Mouse (Mus musculus): ENCODE measurements around the gene Lbx1. TPM values are rescaled to one million over a fixed set of nuclear protein-coding genes. Genes with fewer than 3 reads are reported as not detected.

Lbx1 gene
- polyA plus RNA-seq, 1 experiment from 2014 or later: not detected

GRCm38 (mm10) chr19:45243918-45244700 lies 8.5 kb upstream of the Lbx1 start:
- WGBS (ENCODE audit: insufficient replicate concordance): 4% methylated on average over 29 of the region's 29 CpGs
- ATAC-seq (ENCODE audit: low read depth): no peak
- Histone ChIP-seq H3K27ac (ENCODE audit: low read length) (no peak overlapping the region), H3K4me1 (ENCODE audit: control insufficient read depth, low read depth, low read length) (no peaks in the 10 kb centered on the region), H3K9ac (ENCODE audit: low read depth, low read length) (no peak overlapping the region), H3K9me3 (replicated peaks; ENCODE audit: control insufficient read depth, low read length) (no peaks in the 10 kb centered on the region), H3K27me3 (ENCODE audit: control insufficient read depth, insufficient read depth, low read depth, low read length) (peaks cover 67% of the 10 kb centered on the region), H3K4me3 (ENCODE audit: low read depth, low read length) (no peak overlapping the region), H3K4me2 (ENCODE audit: low read depth, low read length) (no peak overlapping the region), H3K36me3 (ENCODE audit: control insufficient read depth, insufficient read depth) (no peaks in the 10 kb centered on the region)

GRCm38 (mm10) chr19:45243264-45243602 lies 7.6 kb upstream of the Lbx1 start:
- Histone ChIP-seq H3K4me2 (ENCODE audit: low read depth, low read length) (no peak overlapping the region), H3K4me3 (ENCODE audit: low read depth, low read length) (no peak overlapping the region), H3K27me3 (ENCODE audit: control insufficient read depth, insufficient read depth, low read depth, low read length) (peaks cover 75% of the 10 kb centered on the region), H3K27ac (ENCODE audit: low read length) (no peak overlapping the region), H3K9me3 (replicated peaks; ENCODE audit: control insufficient read depth, low read length) (no peaks in the 10 kb centered on the region), H3K36me3 (ENCODE audit: control insufficient read depth, insufficient read depth) (no peaks in the 10 kb centered on the region), H3K4me1 (ENCODE audit: control insufficient read depth, low read depth, low read length) (no peaks in the 10 kb centered on the region), H3K9ac (ENCODE audit: low read depth, low read length) (no peak overlapping the region)
- 5% methylated on average over 5 of the region's 5 CpGs for WGBS (ENCODE audit: insufficient replicate concordance)
- no peak for ATAC-seq (ENCODE audit: low read depth)

GRCm38 (mm10) chr19:45242348-45243263 lies 7.0 kb upstream of the Lbx1 start:
- no peak for ATAC-seq (ENCODE audit: low read depth)
- Histone ChIP-seq H3K4me2 (ENCODE audit: low read depth, low read length) (no peak overlapping the region), H3K4me1 (ENCODE audit: control insufficient read depth, low read depth, low read length) (no peaks in the 10 kb centered on the region), H3K4me3 (ENCODE audit: low read depth, low read length) (no peak overlapping the region), H3K9ac (ENCODE audit: low read depth, low read length) (no peak overlapping the region), H3K27me3 (ENCODE audit: control insufficient read depth, insufficient read depth, low read depth, low read length) (peaks cover 82% of the 10 kb centered on the region), H3K9me3 (replicated peaks; ENCODE audit: control insufficient read depth, low read length) (no peaks in the 10 kb centered on the region), H3K27ac (ENCODE audit: low read length) (no peak overlapping the region), H3K36me3 (ENCODE audit: control insufficient read depth, insufficient read depth) (no peaks in the 10 kb centered on the region)
- WGBS (ENCODE audit: insufficient replicate concordance): 4% methylated on average over 23 of the region's 23 CpGs

GRCm38 (mm10) chr19:45242017-45242347 lies 6.4 kb upstream of the Lbx1 start:
- no peaks in the 10 kb centered on the region for H3K36me3 ChIP-seq (ENCODE audit: control insufficient read depth, insufficient read depth)
- no peak overlapping the region for H3K4me3 ChIP-seq (ENCODE audit: low read depth, low read length)
- 15% methylated on average over 4 of the region's 4 CpGs for WGBS (ENCODE audit: insufficient replicate concordance)
- H3K9me3 ChIP-seq (replicated peaks; ENCODE audit: control insufficient read depth, low read length): no peaks in the 10 kb centered on the region
- no peak overlapping the region for H3K4me2 ChIP-seq (ENCODE audit: low read depth, low read length)
- H3K27me3 ChIP-seq (ENCODE audit: control insufficient read depth, insufficient read depth, low read depth, low read length): peaks cover 88% of the 10 kb centered on the region
- no peak for ATAC-seq (ENCODE audit: low read depth)
- no peak overlapping the region for H3K9ac ChIP-seq (ENCODE audit: low read depth, low read length)
- H3K4me1 ChIP-seq (ENCODE audit: control insufficient read depth, low read depth, low read length): no peaks in the 10 kb centered on the region
- H3K27ac ChIP-seq (ENCODE audit: low read length): no peak overlapping the region

GRCm38 (mm10) chr19:45240026-45240425 lies 4.4 kb upstream of the Lbx1 start:
- ATAC-seq (ENCODE audit: low read depth): no peak
- peaks cover 99% of the 10 kb centered on the region for H3K27me3 ChIP-seq (ENCODE audit: control insufficient read depth, insufficient read depth, low read depth, low read length)

GRCm38 (mm10) chr19:45239191-45239590 lies 3.6 kb upstream of the Lbx1 start:
- ATAC-seq (ENCODE audit: low read depth): no peak
- H3K9me3 ChIP-seq (replicated peaks; ENCODE audit: control insufficient read depth, low read length): no peaks in the 10 kb centered on the region
- no peak overlapping the region for H3K4me2 ChIP-seq (ENCODE audit: low read depth, low read length)
- peaks cover 4% of the 10 kb centered on the region for H3K4me1 ChIP-seq (ENCODE audit: control insufficient read depth, low read depth, low read length)
- H3K4me3 ChIP-seq (ENCODE audit: low read depth, low read length): no peak overlapping the region
- no peaks in the 10 kb centered on the region for H3K36me3 ChIP-seq (ENCODE audit: control insufficient read depth, insufficient read depth)
- WGBS (ENCODE audit: insufficient replicate concordance): 29% methylated on average over 1 of the region's 1 CpGs
- H3K27ac ChIP-seq (ENCODE audit: low read length): no peak overlapping the region
- no peak overlapping the region for H3K9ac ChIP-seq (ENCODE audit: low read depth, low read length)
- peaks cover 99% of the 10 kb centered on the region for H3K27me3 ChIP-seq (ENCODE audit: control insufficient read depth, insufficient read depth, low read depth, low read length)

More at GRCm38 (mm10) chr19:45240026-45240425, 4.4 kb upstream of the Lbx1 start:
- no peak overlapping the region for H3K9ac ChIP-seq (ENCODE audit: low read depth, low read length)
- H3K4me2 ChIP-seq (ENCODE audit: low read depth, low read length): no peak overlapping the region
- 7% methylated on average over 2 of the region's 2 CpGs for WGBS (ENCODE audit: insufficient replicate concordance)
- no peak overlapping the region for H3K27ac ChIP-seq (ENCODE audit: low read length)
- H3K36me3 ChIP-seq (ENCODE audit: control insufficient read depth, insufficient read depth): no peaks in the 10 kb centered on the region
- H3K4me1 ChIP-seq (ENCODE audit: control insufficient read depth, low read depth, low read length): peaks cover 4% of the 10 kb centered on the region
- H3K9me3 ChIP-seq (replicated peaks; ENCODE audit: control insufficient read depth, low read length): no peaks in the 10 kb centered on the region
- H3K4me3 ChIP-seq (ENCODE audit: low read depth, low read length): no peak overlapping the region

- WGBS (ENCODE audit: insufficient replicate concordance): 14% methylated on average over 3 of the region's 3 CpGs
These were observed 2.1 kb upstream of the Lbx1 start for GRCm38 (mm10) chr19:45237665-45238209.

GRCm38 (mm10) chr19:45237099-45237498 lies 1.5 kb upstream of the Lbx1 start:
- no peak for ATAC-seq (ENCODE audit: low read depth)
- Histone ChIP-seq H3K4me2 (ENCODE audit: low read depth, low read length) (no peak overlapping the region), H3K27me3 (ENCODE audit: control insufficient read depth, insufficient read depth, low read depth, low read length) (peaks cover 99% of the 10 kb centered on the region), H3K4me1 (ENCODE audit: control insufficient read depth, low read depth, low read length) (peaks cover 4% of the 10 kb centered on the region), H3K36me3 (ENCODE audit: control insufficient read depth, insufficient read depth) (no peaks in the 10 kb centered on the region), H3K4me3 (ENCODE audit: low read depth, low read length) (no peak overlapping the region), H3K27ac (ENCODE audit: low read length) (no peak overlapping the region), H3K9ac (ENCODE audit: low read depth, low read length) (no peak overlapping the region), H3K9me3 (replicated peaks; ENCODE audit: control insufficient read depth, low read length) (no peaks in the 10 kb centered on the region)
- 2% methylated on average over 8 of the region's 8 CpGs for WGBS (ENCODE audit: insufficient replicate concordance)

More at GRCm38 (mm10) chr19:45237665-45238209, 2.1 kb upstream of the Lbx1 start:
- Histone ChIP-seq H3K27ac (ENCODE audit: low read length) (no peak overlapping the region), H3K27me3 (ENCODE audit: control insufficient read depth, insufficient read depth, low read depth, low read length) (peaks cover 99% of the 10 kb centered on the region), H3K4me3 (ENCODE audit: low read depth, low read length) (no peak overlapping the region), H3K4me2 (ENCODE audit: low read depth, low read length) (no peak overlapping the region), H3K4me1 (ENCODE audit: control insufficient read depth, low read depth, low read length) (peaks cover 4% of the 10 kb centered on the region), H3K36me3 (ENCODE audit: control insufficient read depth, insufficient read depth) (no peaks in the 10 kb centered on the region), H3K9me3 (replicated peaks; ENCODE audit: control insufficient read depth, low read length) (no peaks in the 10 kb centered on the region), H3K9ac (ENCODE audit: low read depth, low read length) (no peak overlapping the region)
- no peak for ATAC-seq (ENCODE audit: low read depth)

Measured in liver, embryonic 16.5 days (tissue).